Mouse (Mus musculus) kidney, postnatal 0 days (tissue): ENCODE measurements around the gene Cdh3. TPM values are rescaled to one million over a fixed set of nuclear protein-coding genes. Genes with fewer than 3 reads are reported as not detected.
"Not testable (repeated sequence)": the region's sequence is repeated elsewhere in the genome, so short reads cannot be mapped to it uniquely, and the experiment has no call there.

ENCODE experiments used
- ATAC-seq: fragments of 200-750 bp; cut with Nextera tagmentation; replicated peaks from 2 replicates; pipeline ENCODE4 v1.8.0; 2017; ENCODE audit warnings: low read depth, moderate number of reproducible peaks, moderate TSS enrichment, moderate library complexity; ENCODE audit not compliant: low FRiP score
- DNase-seq: peaks from one replicate; pipeline ENCODE4 v3.0.0-alpha.2; 2016; ENCODE audit warnings: low spot score
- H3K27ac ChIP-seq: fragments of 300-500 bp; sonication (generic); 2 replicates; pipeline ENCODE4 v1.5.1; 2014; ENCODE audit warnings: mild to moderate bottlenecking
- H3K27me3 ChIP-seq: fragments of 300-500 bp; sonication (generic); 2 replicates; pipeline ENCODE4 v1.6.1; 2014; ENCODE audit warnings: low read length, mixed read lengths; ENCODE audit not compliant: insufficient read depth
- H3K36me3 ChIP-seq: fragments of 300-500 bp; sonication (generic); 2 replicates; pipeline ENCODE4 v1.6.1; 2014; ENCODE audit warnings: low read length, mixed read lengths; ENCODE audit not compliant: insufficient read depth
- H3K4me1 ChIP-seq: fragments of 300-500 bp; sonication (generic); replicated peaks from 2 replicates; pipeline ENCODE4 v1.6.1; 2014; ENCODE audit warnings: antibody characterized with exemption, low read length, mixed read lengths; ENCODE audit not compliant: insufficient read depth
- H3K4me2 ChIP-seq: fragments of 300-500 bp; sonication (generic); 2 replicates; pipeline ENCODE4 v1.6.1; 2014; ENCODE audit warnings: mild to moderate bottlenecking, low read length, moderate library complexity, mixed read lengths
- H3K4me3 ChIP-seq: fragments of 300-500 bp; sonication (generic); replicated peaks from 2 replicates; pipeline ENCODE4 v1.5.1; 2014; ENCODE audit warnings: low read depth, low read length
- H3K9ac ChIP-seq: fragments of 300-500 bp; sonication (generic); 2 replicates; pipeline ENCODE4 v1.6.1; 2014; ENCODE audit warnings: low read depth, low read length
- H3K9me3 ChIP-seq: fragments of 300-500 bp; sonication (generic); replicated peaks from 2 replicates; pipeline ENCODE4 v1.6.1; 2016; ENCODE audit warnings: low read length, inconsistent platforms, mixed read lengths
- CTCF ChIP-seq: IDR thresholded peaks from 2 replicates; pipeline ENCODE4 v1.5.1; 2016; ENCODE audit warnings: antibody characterized with exemption, low read depth, mild to moderate bottlenecking, moderate library complexity
- WGBS: fragments of 180-500 bp; shearing (Covaris S2); extraction: QIAGEN DNeasy Blood & Tissue Kit; methylation state at CpG from one replicate; pipeline ENCODE4 v1.1.7; 2014; 5-methylcytosine and 5-hydroxymethylcytosine counted together
- polyA plus RNA-seq: library from polyadenylated mRNA; unstranded; fragments of >200 nt; fragmentation: Nextera tagmentation; extraction: Ambion mirVana; gene quantifications from 2 replicates; pipeline ENCODE4 v1.2.1, GENCODE M21; 2015

The Cdh3 gene
- polyA plus RNA-seq, 1 experiment from 2014 or later = 20.9 TPM

- no peak overlapping the region for H3K27ac ChIP-seq
- no peaks in the 10 kb centered on the region for H3K9me3 ChIP-seq
- H3K27me3 ChIP-seq = no peaks in the 10 kb centered on the region
- no peak overlapping the region for H3K4me2 ChIP-seq
- H3K9ac ChIP-seq = no peak overlapping the region
- no peak overlapping the region for H3K4me3 ChIP-seq
- WGBS = 85% methylated on average over 8 of the region's 8 CpGs
- TF ChIP-seq CTCF = no peak
- ATAC-seq (no peak), DNase-seq (no peak)
- no peaks in the 10 kb centered on the region for H3K36me3 ChIP-seq
- H3K4me1 ChIP-seq = no peaks in the 10 kb centered on the region
These were observed 76.2 kb downstream of the Cdh3 start for GRCm38 (mm10) chr8:106586896-106587295.

- DNase-seq (no peak), ATAC-seq (peak; percentile 54; the same call in 1 of the 2 replicates)
- H3K9me3 ChIP-seq = no peaks in the 10 kb centered on the region
- H3K4me2 ChIP-seq = no peak overlapping the region
- H3K4me3 ChIP-seq = no peak overlapping the region
- H3K27me3 ChIP-seq = no peaks in the 10 kb centered on the region
- no peaks in the 10 kb centered on the region for H3K36me3 ChIP-seq
- WGBS = 23% methylated on average over 3 of the region's 3 CpGs
- no peak overlapping the region for H3K9ac ChIP-seq
- no peaks in the 10 kb centered on the region for H3K4me1 ChIP-seq
- peak overlapping the region; percentile 50; the same call in 1 of the 2 replicates for H3K27ac ChIP-seq
- no peak for TF ChIP-seq CTCF
These were observed 78.0 kb downstream of the Cdh3 start for GRCm38 (mm10) chr8:106588443-106589431.

GRCm38 (mm10) chr8:106592458-106592857, 81.8 kb downstream of the Cdh3 start:
- DNase-seq (no peak), ATAC-seq (no peak)
- H3K9ac ChIP-seq = no peak overlapping the region
- H3K4me2 ChIP-seq = no peak overlapping the region
- no peak overlapping the region for H3K27ac ChIP-seq
- H3K36me3 ChIP-seq = no peaks in the 10 kb centered on the region
- WGBS = 86% methylated on average over 2 of the region's 3 CpGs
- H3K4me1 ChIP-seq = no peaks in the 10 kb centered on the region
- no peak for TF ChIP-seq CTCF
- H3K9me3 ChIP-seq = no peaks in the 10 kb centered on the region
- H3K4me3 ChIP-seq = no peak overlapping the region
- no peaks in the 10 kb centered on the region for H3K27me3 ChIP-seq

GRCm38 (mm10) chr8:106595623-106596022, 84.9 kb downstream of the Cdh3 start:
- 90% methylated on average over 3 of the region's 3 CpGs for WGBS
- H3K27me3 ChIP-seq, DNase-seq, H3K36me3 ChIP-seq, H3K9ac ChIP-seq, H3K4me3 ChIP-seq, H3K27ac ChIP-seq, ATAC-seq, H3K9me3 ChIP-seq, H3K4me2 ChIP-seq, H3K4me1 ChIP-seq: not testable (repeated sequence)

- Histone ChIP-seq H3K9ac (no peak overlapping the region), H3K36me3 (no peaks in the 10 kb centered on the region), H3K4me3 (no peak overlapping the region), H3K9me3 (no peaks in the 10 kb centered on the region), H3K4me1 (no peaks in the 10 kb centered on the region), H3K27ac (no peak overlapping the region), H3K27me3 (0 out of 2 replicates have a peak, but pooled peaks cover under 1% of the 10 kb centered on the region), H3K4me2 (no peak overlapping the region)
- over 99% methylated on average over 5 of the region's 5 CpGs for WGBS
- ATAC-seq (no peak), DNase-seq (no peak)
- no peak for TF ChIP-seq CTCF
These were observed 86.4 kb downstream of the Cdh3 start for GRCm38 (mm10) chr8:106597067-106597466.

- TF ChIP-seq CTCF = no peak
- ATAC-seq (no peak), DNase-seq (no peak)
- no peaks in the 10 kb centered on the region for H3K36me3 ChIP-seq
- H3K4me3 ChIP-seq = no peak overlapping the region
- H3K27me3 ChIP-seq = peaks cover 17% of the 10 kb centered on the region; the same call in 1 of the 2 replicates
- H3K27ac ChIP-seq = no peak overlapping the region
- H3K4me2 ChIP-seq = no peak overlapping the region
- no peaks in the 10 kb centered on the region for H3K9me3 ChIP-seq
- H3K4me1 ChIP-seq = no peaks in the 10 kb centered on the region
- H3K9ac ChIP-seq = no peak overlapping the region
- WGBS = 34% methylated on average over 7 of the region's 7 CpGs
These were observed 88.7 kb downstream of the Cdh3 start for GRCm38 (mm10) chr8:106599265-106599979.
